Mouse (Mus musculus) Muller cell, postnatal 12 days (primary cell): Measurements from ENCODE around the gene Mapk9.

Source experiments
- DNase-seq: peaks from one replicate; pipeline ENCODE4 v3.0.0-alpha.2; 2015; ENCODE audit errors: inconsistent ontology term

Gene Mapk9

GRCm38 (mm10) chr11:49840666-49841065 is 5.9 kb upstream of the Mapk9 start:
- DNase-seq, result no peak

DNA sequence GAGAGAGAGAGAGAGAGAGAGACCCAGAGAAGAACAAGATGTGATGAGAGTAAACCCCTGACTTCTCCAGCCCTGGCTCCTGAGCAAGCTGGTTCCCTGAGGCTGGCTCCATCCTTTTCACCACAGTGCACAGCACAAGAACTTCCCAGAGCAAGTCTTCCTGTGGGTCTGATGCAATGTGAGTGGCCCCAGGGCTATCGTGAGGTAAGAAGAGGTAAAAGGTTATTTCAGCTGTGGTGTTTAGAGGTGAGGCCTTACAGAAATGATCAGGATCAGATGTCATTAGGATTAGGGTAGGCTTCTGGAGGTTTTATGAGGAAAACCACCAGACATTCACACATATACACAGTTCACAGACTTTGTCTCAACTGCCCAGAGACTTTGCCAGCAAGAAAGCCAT is 4.7 kb upstream of the Mapk9 start:
- no peak for DNase-seq

GRCm38 (mm10) chr11:49842718-49843117 is 3.8 kb upstream of the Mapk9 start:
- DNase-seq, result no peak

DNA sequence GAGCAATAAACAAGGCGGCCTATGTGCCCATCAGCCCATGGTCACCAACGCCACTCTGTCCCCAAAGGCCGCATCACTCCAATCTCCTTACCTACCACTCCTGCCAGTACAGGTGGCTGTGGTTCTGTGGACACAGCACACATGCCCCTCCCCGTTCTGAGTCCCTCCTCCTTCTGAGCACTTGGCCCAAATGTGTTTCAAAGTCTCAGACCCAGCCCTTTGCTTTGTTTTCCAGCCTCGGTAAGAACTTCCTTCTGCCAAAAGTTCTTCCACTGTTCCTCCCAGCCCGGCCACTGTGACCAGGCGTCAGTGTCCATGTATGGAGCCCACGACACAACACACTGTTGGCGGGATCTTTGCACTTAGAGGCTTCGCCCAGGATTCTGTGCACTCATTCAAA is 2.2 kb upstream of the Mapk9 start:
- DNase-seq, result no peak

DNA sequence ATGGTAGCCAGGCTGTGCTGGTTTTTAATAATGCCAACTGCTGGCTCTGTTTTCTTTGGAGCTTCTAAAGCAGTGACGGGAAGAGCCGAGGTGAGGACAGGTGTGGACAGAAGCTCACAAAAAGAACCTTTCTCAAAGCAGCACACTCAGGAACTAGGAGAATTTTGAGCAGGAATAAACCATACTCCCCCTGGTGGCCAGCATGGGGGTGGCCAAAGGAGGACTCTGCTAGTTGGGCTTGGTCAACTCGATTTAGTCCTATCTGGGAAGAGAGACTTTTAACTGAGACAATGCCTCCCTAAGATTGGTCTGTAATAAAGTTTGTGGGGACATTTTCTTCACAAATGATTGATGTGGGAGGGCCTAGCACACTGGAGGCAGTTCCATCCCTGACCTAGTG is 1.6 kb upstream of the Mapk9 start:
- DNase-seq, result peak; percentile 72

DNA sequence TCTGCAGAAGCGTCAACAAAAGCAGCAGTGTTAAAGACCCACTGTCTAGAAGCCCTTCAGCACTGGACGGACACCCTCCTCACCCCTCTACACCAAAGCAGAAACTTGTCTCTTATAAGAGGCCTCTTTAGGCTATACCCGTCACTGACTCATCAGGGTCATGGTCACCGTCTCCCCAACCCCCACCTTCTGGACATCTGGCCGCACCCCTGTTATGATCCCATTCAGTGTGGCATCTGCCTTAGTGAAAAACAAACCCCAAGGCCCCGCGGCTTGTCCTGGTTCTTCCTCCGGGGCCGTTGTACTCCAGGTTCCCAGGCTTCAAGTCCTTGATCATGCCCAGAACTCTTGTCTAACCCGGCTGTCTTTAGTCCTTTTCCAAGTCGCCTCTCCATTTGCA is 593 bp upstream of the Mapk9 start:
- no peak for DNase-seq

- peak; percentile 61 for DNase-seq
Measured at GRCm38 (mm10) chr11:49847071-49847810, 690 bp downstream of the Mapk9 start.

GRCm38 (mm10) chr11:49847811-49848078 is 1.2 kb downstream of the Mapk9 start:
- DNase-seq, result peak; percentile 45

GRCm38 (mm10) chr11:49848080-49848815 is 1.7 kb downstream of the Mapk9 start:
- peak; percentile 66 for DNase-seq

DNA sequence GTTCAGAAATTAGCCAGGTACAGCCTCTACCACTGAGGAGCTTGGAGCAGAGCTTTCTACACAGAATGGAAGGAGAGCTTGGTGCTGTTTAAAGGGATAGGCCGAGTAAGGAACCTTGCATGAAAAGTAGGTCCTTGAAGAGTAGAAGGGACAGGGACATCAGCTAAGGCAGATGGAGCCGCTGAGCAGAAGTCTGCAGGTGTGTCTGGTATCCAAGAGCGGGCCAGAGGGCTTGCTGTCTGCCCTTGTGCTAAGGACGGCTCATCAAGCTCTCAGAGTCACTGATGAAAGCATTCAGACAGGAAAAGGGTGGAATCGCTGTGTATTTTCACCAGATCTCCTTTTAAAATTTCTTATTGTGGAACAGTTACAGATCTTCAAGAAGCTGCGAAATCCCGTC is 3.8 kb downstream of the Mapk9 start:
- DNase-seq, result no peak

DNA sequence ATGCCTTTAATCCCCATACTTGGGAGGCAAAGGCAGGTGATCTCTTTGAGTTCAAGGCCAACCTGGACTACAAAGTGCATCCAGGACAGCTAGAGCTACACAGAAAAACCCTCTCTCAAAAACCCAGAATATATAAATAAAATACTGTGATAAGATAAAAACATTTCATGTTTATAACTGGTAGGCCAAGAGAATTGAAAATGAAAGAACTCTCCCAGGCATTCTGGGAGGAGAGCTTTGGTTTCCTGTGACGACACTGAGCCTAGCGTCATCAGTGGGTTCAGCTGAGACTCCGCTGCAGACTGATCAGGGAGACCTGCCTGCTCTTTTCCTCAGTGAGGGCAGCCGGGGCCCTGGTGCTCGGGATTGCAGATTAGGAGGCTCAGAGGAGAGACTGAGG is 8.6 kb downstream of the Mapk9 start:
- no peak for DNase-seq

DNA sequence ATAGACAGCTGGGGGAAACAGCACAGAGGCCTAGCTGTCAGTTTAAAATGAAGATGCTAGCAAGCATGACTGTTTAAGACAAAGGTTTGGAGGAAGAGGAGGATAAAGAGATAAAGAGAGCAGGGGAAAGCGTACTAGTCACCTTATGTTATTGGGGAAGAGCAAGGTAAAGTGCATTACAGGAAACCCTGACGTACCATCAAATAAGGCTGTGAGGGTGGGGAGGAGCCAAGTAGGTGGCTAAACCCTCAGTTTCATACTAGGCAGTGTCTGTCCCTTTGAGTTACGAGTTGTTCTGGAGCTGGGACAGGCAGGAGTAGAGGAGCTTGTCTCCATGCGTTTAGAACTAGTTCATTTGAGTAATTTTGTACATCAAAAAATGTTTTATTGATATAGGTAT is 14.6 kb downstream of the Mapk9 start:
- DNase-seq, result no peak

- no peak for DNase-seq
Measured at GRCm38 (mm10) chr11:49863926-49864325, 17.4 kb downstream of the Mapk9 start.

GRCm38 (mm10) chr11:49867320-49867719 is 20.8 kb downstream of the Mapk9 start:
- DNase-seq, result no peak

DNA sequence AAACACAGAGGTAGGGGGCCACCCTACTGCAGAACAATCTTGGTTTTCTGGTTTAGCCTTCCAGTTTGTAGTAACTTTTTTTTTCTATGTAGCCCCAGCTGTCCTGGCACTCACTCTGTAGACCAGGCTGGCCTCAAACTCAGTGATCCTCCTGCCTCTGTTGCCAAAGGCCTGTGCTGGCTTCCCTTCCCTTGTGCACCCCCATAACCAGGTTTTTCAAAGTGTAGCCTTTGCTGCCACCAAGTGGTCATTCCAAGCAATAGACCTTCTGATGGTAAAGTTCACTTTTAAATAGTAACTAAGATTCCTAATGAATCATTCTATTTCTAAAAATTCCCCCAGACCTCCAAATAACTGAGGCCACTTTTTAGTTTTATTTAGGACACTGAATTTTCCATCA is 23.2 kb downstream of the Mapk9 start:
- peak; percentile 39 for DNase-seq

DNA sequence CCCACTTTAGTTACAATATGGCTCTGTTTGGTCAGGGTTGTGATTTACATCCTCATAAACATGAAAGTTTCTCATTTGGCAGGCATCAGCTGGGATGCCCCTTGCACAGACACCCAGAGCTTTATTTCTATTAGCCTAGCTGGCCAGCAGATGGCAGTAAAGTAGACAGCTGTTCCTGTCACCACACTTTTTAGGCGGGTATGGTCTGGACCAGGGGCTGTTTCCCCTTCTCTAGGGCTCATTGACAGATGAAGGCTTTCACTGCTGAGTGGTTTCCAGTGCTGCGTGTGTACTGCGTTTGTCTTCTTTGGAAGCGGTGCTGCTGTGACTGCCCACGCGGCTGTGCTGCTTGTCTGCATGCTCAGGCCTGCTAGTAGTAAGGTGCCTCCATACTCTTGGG is 25.4 kb downstream of the Mapk9 start:
- DNase-seq, result peak; percentile 9

GRCm38 (mm10) chr11:49872779-49873178 is 26.2 kb downstream of the Mapk9 start:
- no peak for DNase-seq

GRCm38 (mm10) chr11:49876948-49877817 is 30.6 kb downstream of the Mapk9 start:
- DNase-seq, result peak; percentile 43

- no peak for DNase-seq
Measured at GRCm38 (mm10) chr11:49879950-49880642, 33.5 kb downstream of the Mapk9 start.

- DNase-seq, result no peak
Measured at GRCm38 (mm10) chr11:49883394-49883793, 36.8 kb downstream of the Mapk9 start.

GRCm38 (mm10) chr11:49888469-49888868 is 41.9 kb downstream of the Mapk9 start:
- DNase-seq, result no peak

DNA sequence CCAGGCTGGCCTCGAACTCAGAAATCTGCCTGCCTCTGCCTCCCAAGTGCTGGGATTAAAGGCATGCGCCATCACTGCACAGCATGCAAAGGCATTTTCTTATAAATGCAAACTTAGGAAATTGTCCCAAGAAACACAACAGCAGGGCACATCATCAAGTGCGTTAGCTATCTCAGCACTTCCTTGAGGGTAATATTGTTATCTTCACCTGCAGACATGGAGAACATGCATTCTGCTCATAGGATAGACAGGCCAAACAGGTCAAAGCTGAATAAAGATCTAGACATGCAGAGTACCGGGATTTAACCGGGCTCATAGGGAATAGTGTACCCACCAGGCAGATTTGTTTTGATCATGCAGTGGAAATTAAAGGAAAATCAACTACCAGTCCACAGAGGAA is 45.4 kb downstream of the Mapk9 start:
- DNase-seq, result no peak
